Mouse (Mus musculus) adrenal gland, postnatal 4 days (tissue): ENCODE measurements around the gene Tlr7. TPM values are rescaled to one million over a fixed set of nuclear protein-coding genes. Genes with fewer than 3 reads are reported as not detected.
A peak's percentile ranks its signal among the peaks of the same experiment; 100 is the strongest.
"Not testable (repeated sequence)": the region's sequence is repeated elsewhere in the genome, so short reads cannot be mapped to it uniquely, and the experiment has no call there.

ENCODE experiments used
- DNase-seq, 2 experiments: peaks; one replicate each; pipeline ENCODE4 v3.0.0; 2021 to 2022; ENCODE audit warnings: low spot score in 2 of 2, mixed read lengths in 2 of 2
- total RNA-seq, 2 experiments: library from RNA; stranded (reverse); gene quantifications; 2 replicates each; pipeline ENCODE4 v1.2.3; 2021

The Tlr7 gene
- total RNA-seq, 2 experiments from 2014 or later: 2.2 to 3.9 TPM

- not testable (repeated sequence) for DNase-seq
Measured at GRCm38 (mm10) chrX:167302061-167302460, 28.3 kb downstream of the Tlr7 start.

- DNase-seq: peak; percentile 21 to 22
Measured at GRCm38 (mm10) chrX:167276953-167277352, 53.4 kb downstream of the Tlr7 start.

- DNase-seq: no peak
Measured at GRCm38 (mm10) chrX:167276551-167276950, 53.8 kb downstream of the Tlr7 start.

GRCm38 (mm10) chrX:167264086-167264485, 66.3 kb downstream of the Tlr7 start, which contains the start of gene Tlr8:
Gene Tlr8 (minus strand): TSS chrX:167264329.
- DNase-seq: no peak

- no peak for DNase-seq
Measured at GRCm38 (mm10) chrX:167263530-167263929, 66.8 kb downstream of the Tlr7 start.

Other genes with a start within 250 kb of the Tlr7 start
- gene Tmsb4x, start 121.2 kb downstream of the Tlr7 start, total RNA-seq: 100 to 1,000 TPM; 645 to 701 TPM
- gene Tlr8, start 66.2 kb downstream of the Tlr7 start, total RNA-seq: 1 to 10 TPM; 1.7 to 1.8 TPM
- 10 to 100 TPM; 30.6 to 37.5 TPM for gene Prps2, start 52.2 kb upstream of the Tlr7 start, total RNA-seq